Mouse (Mus musculus): ENCODE measurements around the gene Hoxc8. TPM values are rescaled to one million over a fixed set of nuclear protein-coding genes. Genes with fewer than 3 reads are reported as not detected.

The Hoxc8 gene
- total and polyA plus RNA-seq, 3 experiments = 0.31 to 1.7 TPM; not detected in 1

- H3K4me3 ChIP-seq (ENCODE audit: control insufficient read depth in 1 of 2, insufficient read depth in 1 of 2, low read depth in 2 of 2, low read length in 2 of 2) = peak overlapping the region; percentile 84 to 97
- H3K9ac ChIP-seq (ENCODE audit: control insufficient read depth, low read depth, low read length, poor library complexity, severe bottlenecking) = peak overlapping the region; percentile 93
- H3K27ac ChIP-seq (ENCODE audit: control insufficient read depth, low read depth, low read length) = peak overlapping the region; percentile 25; the same call in 1 of the 2 replicates
- H3K9me3 ChIP-seq (replicated peaks; ENCODE audit: insufficient read depth, low read length) = no peaks in the 10 kb centered on the region
- peaks cover 12 to 22% of the 10 kb centered on the region in 2 experiments for H3K27me3 ChIP-seq (ENCODE audit: control insufficient read depth in 1 of 2, insufficient read depth in 2 of 2, low read length in 2 of 2)
- DNase-seq (ENCODE audit: low read depth, low spot score) = peak; percentile 100
- peaks cover 0 to 18% of the 10 kb centered on the region in 2 experiments; a peak in 2 of 4 replicates for H3K36me3 ChIP-seq (ENCODE audit: control insufficient read depth in 1 of 2, insufficient read depth in 2 of 2, low read length in 2 of 2)
- peaks cover 29% of the 10 kb centered on the region for H3K79me2 ChIP-seq (ENCODE audit: control insufficient read depth, insufficient read depth, low read length, poor library complexity)
- H3K4me1 ChIP-seq (ENCODE audit: control insufficient read depth in 1 of 2, insufficient read depth in 2 of 2, low read length in 2 of 2) = peaks cover 12 to 17% of the 10 kb centered on the region in 2 experiments
- no peak for TF ChIP-seq RCOR1 (IDR thresholded peaks at IDR 0.05; ENCODE audit: low read depth, low read length)
- TF ChIP-seq USF2 (IDR thresholded peaks at IDR 0.05; ENCODE audit: borderline replicate concordance in 1 of 2, insufficient read depth in 1 of 2, low read depth in 1 of 2, low read length in 2 of 2) = peak in 1 of 2 experiments; percentile 74; a peak in 1 of 4 replicates
- peak in 1 of 2 experiments; percentile 7; a peak in 1 of 4 replicates for TF ChIP-seq POLR2A (IDR thresholded peaks at IDR 0.05; ENCODE audit: control insufficient read depth in 1 of 2, insufficient read depth in 1 of 2, low read depth in 1 of 2, low read length in 2 of 2, poor library complexity in 1 of 2)
- TF ChIP-seq ELF1 (IDR thresholded peaks at IDR 0.05; ENCODE audit: low read depth, low read length) = peak; percentile 53
- peak; percentile 35; the same call in 1 of the 2 replicates for TF ChIP-seq GABPA (IDR thresholded peaks at IDR 0.05; ENCODE audit: low read depth, low read length)
- no peak for TF ChIP-seq TBP (IDR thresholded peaks at IDR 0.05; ENCODE audit: low read depth, low read length)
- no peak for TF ChIP-seq CHD2 (IDR thresholded peaks at IDR 0.05; ENCODE audit: low read length)
- TF ChIP-seq ZKSCAN1 (IDR thresholded peaks at IDR 0.05; ENCODE audit: low read depth, low read length) = no peak
- no peak for TF ChIP-seq CHD1 (IDR thresholded peaks at IDR 0.05; ENCODE audit: low read depth, low read length)
- TF ChIP-seq MEF2A (IDR thresholded peaks at IDR 0.05; ENCODE audit: extremely low read depth, insufficient replicate concordance, low read depth, low read length, poor library complexity, severe bottlenecking) = no peak
- peak; percentile 80 for TF ChIP-seq MAX (IDR thresholded peaks at IDR 0.05; ENCODE audit: low read length)
- peak; percentile 28; the same call in 1 of the 2 replicates for TF ChIP-seq GATA1 (IDR thresholded peaks at IDR 0.05; ENCODE audit: low read depth, low read length)
- TF ChIP-seq ZNF384 (IDR thresholded peaks at IDR 0.05; ENCODE audit: low read depth, low read length) = no peak; the same call in 1 of the 2 replicates
- peak; percentile 95 for TF ChIP-seq USF1 (IDR thresholded peaks at IDR 0.05; ENCODE audit: low read depth, low read length)
- TF ChIP-seq TAL1 (IDR thresholded peaks at IDR 0.05; ENCODE audit: low read length) = no peak
- TF ChIP-seq TCF12 (IDR thresholded peaks at IDR 0.05; ENCODE audit: low read depth, low read length) = peak; percentile 60
- peak; percentile 89 for TF ChIP-seq SMC3 (IDR thresholded peaks at IDR 0.05; ENCODE audit: low read depth, low read length)
- TF ChIP-seq NELFE (IDR thresholded peaks at IDR 0.05; ENCODE audit: low read depth, low read length) = no peak
- no peak for TF ChIP-seq ZMIZ1 (IDR thresholded peaks at IDR 0.05; ENCODE audit: low read depth, low read length)
- TF ChIP-seq KAT2A (conservative IDR thresholded peaks at IDR 0.05; ENCODE audit: low read depth, low read length) = 0 out of 2 replicates have a peak, but pooled peaks have one; percentile 28
- TF ChIP-seq POLR2AphosphoS5 (IDR thresholded peaks at IDR 0.05; ENCODE audit: borderline replicate concordance, low read depth, low read length) = no peak
- TF ChIP-seq ZC3H11A (IDR thresholded peaks at IDR 0.05; ENCODE audit: low read depth, low read length) = peak; percentile 90
- peak; percentile 80 for TF ChIP-seq MYC (IDR thresholded peaks at IDR 0.05; ENCODE audit: low read depth, low read length)
- no peak for TF ChIP-seq UBTF (IDR thresholded peaks at IDR 0.05; ENCODE audit: borderline replicate concordance, insufficient read depth, low read depth, low read length)
- TF ChIP-seq CTCF (IDR thresholded peaks at IDR 0.05 in 2 of 3, conservative IDR thresholded peaks at IDR 0.05 in 1 of 3; ENCODE audit: control insufficient read depth in 1 of 3, insufficient read depth in 1 of 3, low read depth in 2 of 3, low read length in 3 of 3, poor library complexity in 1 of 3, severe bottlenecking in 1 of 3) = peak; percentile 94 to 100 (median 100)
- no peak; the same call in 1 of the 2 replicates for TF ChIP-seq MAZ (IDR thresholded peaks at IDR 0.05; ENCODE audit: low read depth, low read length)
- TF ChIP-seq MYB (IDR thresholded peaks at IDR 0.05; ENCODE audit: low read depth, low read length) = no peak
- TF ChIP-seq NRF1 (IDR thresholded peaks at IDR 0.05; ENCODE audit: insufficient read depth, low read depth, low read length, poor library complexity, severe bottlenecking) = peak; percentile 35; the same call in 1 of the 2 replicates
- peak; percentile 84; the same call in 1 of the 2 replicates for TF ChIP-seq SIN3A (IDR thresholded peaks at IDR 0.05; ENCODE audit: low read length)
- peak; percentile 100 for TF ChIP-seq RAD21 (IDR thresholded peaks at IDR 0.05; ENCODE audit: low read depth, low read length)
- TF ChIP-seq BHLHE40 (IDR thresholded peaks at IDR 0.05; ENCODE audit: borderline replicate concordance, low read depth, low read length) = peak; percentile 59; the same call in 1 of the 2 replicates
- TF ChIP-seq JUND (IDR thresholded peaks at IDR 0.05; ENCODE audit: low read depth, low read length) = peak; percentile 88
- peak; percentile 74; the same call in 1 of the 2 replicates for TF ChIP-seq ETS1 (IDR thresholded peaks at IDR 0.05; ENCODE audit: low read depth, low read length)
- no peak for TF ChIP-seq MAFK (IDR thresholded peaks at IDR 0.05; ENCODE audit: borderline replicate concordance, low read depth, low read length)
Measured at GRCm38 (mm10) chr15:102965892-102966775, 24.3 kb upstream of the Hoxc8 start.
